Mouse (Mus musculus): Measurements from ENCODE around the gene Vmn1r12. TPM values are rescaled to one million over a fixed set of nuclear protein-coding genes. Genes with fewer than 3 reads are reported as not detected.
"Not testable (repeated sequence)": the region's sequence is repeated elsewhere in the genome, so short reads cannot be mapped to it uniquely, and the experiment has no call there.

Vmn1r12 gene
- not detected in 2 replicates for polyA plus RNA-seq (2015; fragmentation: Nextera tagmentation; extraction: Ambion mirVana)

GRCm38 (mm10) chr6:57156619-57157018 is at the start of gene Vmn1r12:
TSS of gene Vmn1r12 (plus strand) at chr6:57156919.
- Histone ChIP-seq H3K36me3 (ENCODE audit: control insufficient read depth, insufficient read depth, low read length) (no peaks in the 10 kb centered on the region), H3K9me3 (replicated peaks; ENCODE audit: control insufficient read depth, low read length, poor library complexity, severe bottlenecking) (no peaks in the 10 kb centered on the region), H3K27me3 (ENCODE audit: control insufficient read depth, insufficient read depth, low read depth, low read length) (no peaks in the 10 kb centered on the region), H3K4me1 (ENCODE audit: control insufficient read depth, insufficient read depth, low read length) (no peaks in the 10 kb centered on the region), H3K27ac (ENCODE audit: low read length) (no peak within 1 kb of the TSS), H3K9ac (ENCODE audit: low read depth, low read length) (no peak within 1 kb of the TSS), H3K4me2 (ENCODE audit: low read length) (no peak within 1 kb of the TSS), H3K4me3 (ENCODE audit: low read depth, low read length) (no peak within 1 kb of the TSS)
- WGBS = 83% methylated on average over 2 of the region's 2 CpGs
- ATAC-seq = no peak

GRCm38 (mm10) chr6:57109154-57109553 is 47.6 kb upstream of the Vmn1r12 start, which contains the start of gene Vmn1r10:
TSS of gene Vmn1r10 (plus strand) at chr6:57109454.
- WGBS = 85% methylated on average over 3 of the region's 3 CpGs
- Histone ChIP-seq H3K9me3 (replicated peaks; ENCODE audit: control insufficient read depth, low read length, poor library complexity, severe bottlenecking) (no peaks in the 10 kb centered on the region), H3K4me1 (ENCODE audit: control insufficient read depth, insufficient read depth, low read length) (no peaks in the 10 kb centered on the region), H3K4me3 (ENCODE audit: low read depth, low read length) (no peak within 1 kb of the TSS), H3K36me3 (ENCODE audit: control insufficient read depth, insufficient read depth, low read length) (no peaks in the 10 kb centered on the region), H3K4me2 (ENCODE audit: low read length) (no peak within 1 kb of the TSS), H3K27me3 (ENCODE audit: control insufficient read depth, insufficient read depth, low read depth, low read length) (no peaks in the 10 kb centered on the region), H3K9ac (ENCODE audit: low read depth, low read length) (no peak within 1 kb of the TSS), H3K27ac (ENCODE audit: low read length) (no peak within 1 kb of the TSS)
- ATAC-seq = no peak

GRCm38 (mm10) chr6:57133155-57133554 is 23.6 kb upstream of the Vmn1r12 start, which contains the start of gene Vmn1r11:
TSS of gene Vmn1r11 (plus strand) at chr6:57133455.
- no peaks in the 10 kb centered on the region for H3K4me1 ChIP-seq (ENCODE audit: control insufficient read depth, insufficient read depth, low read length)
- no peak within 1 kb of the TSS for H3K9ac ChIP-seq (ENCODE audit: low read depth, low read length)
- H3K9me3 ChIP-seq (replicated peaks; ENCODE audit: control insufficient read depth, low read length, poor library complexity, severe bottlenecking) = no peaks in the 10 kb centered on the region
- H3K36me3 ChIP-seq (ENCODE audit: control insufficient read depth, insufficient read depth, low read length) = no peaks in the 10 kb centered on the region
- ATAC-seq = no peak
- H3K27me3 ChIP-seq (ENCODE audit: control insufficient read depth, insufficient read depth, low read depth, low read length) = no peaks in the 10 kb centered on the region
- H3K27ac ChIP-seq (ENCODE audit: low read length) = no peak within 1 kb of the TSS
- no peak within 1 kb of the TSS for H3K4me3 ChIP-seq (ENCODE audit: low read depth, low read length)
- no peak within 1 kb of the TSS for H3K4me2 ChIP-seq (ENCODE audit: low read length)
- WGBS = 64% methylated on average over 1 of the region's 1 CpGs

- H3K4me2 ChIP-seq (ENCODE audit: low read length); H3K36me3 ChIP-seq (ENCODE audit: control insufficient read depth, insufficient read depth, low read length); H3K4me1 ChIP-seq (ENCODE audit: control insufficient read depth, insufficient read depth, low read length); H3K4me3 ChIP-seq (ENCODE audit: low read depth, low read length); H3K27ac ChIP-seq (ENCODE audit: low read length); H3K9ac ChIP-seq (ENCODE audit: low read depth, low read length); H3K27me3 ChIP-seq (ENCODE audit: control insufficient read depth, insufficient read depth, low read depth, low read length); ATAC-seq; H3K9me3 ChIP-seq (replicated peaks; ENCODE audit: control insufficient read depth, low read length, poor library complexity, severe bottlenecking): not testable (repeated sequence)
- 64% methylated on average over 3 of the region's 3 CpGs for WGBS
Observed at GRCm38 (mm10) chr6:57190016-57190415, 33.3 kb downstream of the Vmn1r12 start.

GRCm38 (mm10) chr6:57202990-57203389 is 46.3 kb downstream of the Vmn1r12 start, which contains the start of gene Vmn1r13:
TSS of gene Vmn1r13 (plus strand) at chr6:57203290.
- not testable (repeated sequence) for H3K4me2 ChIP-seq (ENCODE audit: low read length); H3K36me3 ChIP-seq (ENCODE audit: control insufficient read depth, insufficient read depth, low read length); H3K4me3 ChIP-seq (ENCODE audit: low read depth, low read length); H3K4me1 ChIP-seq (ENCODE audit: control insufficient read depth, insufficient read depth, low read length); H3K9ac ChIP-seq (ENCODE audit: low read depth, low read length); ATAC-seq; H3K27ac ChIP-seq (ENCODE audit: low read length); H3K27me3 ChIP-seq (ENCODE audit: control insufficient read depth, insufficient read depth, low read depth, low read length); H3K9me3 ChIP-seq (replicated peaks; ENCODE audit: control insufficient read depth, low read length, poor library complexity, severe bottlenecking)
- WGBS = 90% methylated on average over 1 of the region's 1 CpGs

Other genes starting within 250 kb of the Vmn1r12 start
- 181 and 186 TPM in 2 replicates for gene Nt5c3, start 233.0 kb upstream of the Vmn1r12 start, polyA plus RNA-seq (2015; fragmentation: Nextera tagmentation; extraction: Ambion mirVana)
- gene Vmn1r4, start 232.9 kb upstream of the Vmn1r12 start, polyA plus RNA-seq (2015; fragmentation: Nextera tagmentation; extraction: Ambion mirVana) = 0.76 and 0.92 TPM in 2 replicates
- gene Vmn1r5, start 186.6 kb upstream of the Vmn1r12 start, polyA plus RNA-seq (2015; fragmentation: Nextera tagmentation; extraction: Ambion mirVana) = not detected in 2 replicates
- gene Vmn1r6, start 159.7 kb upstream of the Vmn1r12 start, polyA plus RNA-seq (2015; fragmentation: Nextera tagmentation; extraction: Ambion mirVana) = not detected in 2 replicates
- gene Vmn1r7, start 131.6 kb upstream of the Vmn1r12 start, polyA plus RNA-seq (2015; fragmentation: Nextera tagmentation; extraction: Ambion mirVana) = not detected in 2 replicates
- gene Vmn1r8, start 124.6 kb upstream of the Vmn1r12 start, polyA plus RNA-seq (2015; fragmentation: Nextera tagmentation; extraction: Ambion mirVana) = not detected in 2 replicates
- gene Vmn1r9, start 90.1 kb upstream of the Vmn1r12 start, polyA plus RNA-seq (2015; fragmentation: Nextera tagmentation; extraction: Ambion mirVana) = not detected in 2 replicates
- gene Vmn1r10, start 47.5 kb upstream of the Vmn1r12 start, polyA plus RNA-seq (2015; fragmentation: Nextera tagmentation; extraction: Ambion mirVana) = not detected in 2 replicates
- gene Vmn1r11, start 23.5 kb upstream of the Vmn1r12 start, polyA plus RNA-seq (2015; fragmentation: Nextera tagmentation; extraction: Ambion mirVana) = not detected in 2 replicates
- not detected in 2 replicates for gene Vmn1r13, start 46.4 kb downstream of the Vmn1r12 start, polyA plus RNA-seq (2015; fragmentation: Nextera tagmentation; extraction: Ambion mirVana)
- not detected in 2 replicates for gene Vmn1r14, start 74.8 kb downstream of the Vmn1r12 start, polyA plus RNA-seq (2015; fragmentation: Nextera tagmentation; extraction: Ambion mirVana)
- gene Vmn1r15, start 101.0 kb downstream of the Vmn1r12 start, polyA plus RNA-seq (2015; fragmentation: Nextera tagmentation; extraction: Ambion mirVana) = not detected in 2 replicates
- gene Vmn1r16, start 172.6 kb downstream of the Vmn1r12 start, polyA plus RNA-seq (2015; fragmentation: Nextera tagmentation; extraction: Ambion mirVana) = not detected in 2 replicates
- gene Vmn1r17, start 206.8 kb downstream of the Vmn1r12 start, polyA plus RNA-seq (2015; fragmentation: Nextera tagmentation; extraction: Ambion mirVana) = not detected in 2 replicates
- not detected in 2 replicates for gene Vmn1r18, start 238.9 kb downstream of the Vmn1r12 start, polyA plus RNA-seq (2015; fragmentation: Nextera tagmentation; extraction: Ambion mirVana)
- not detected in 2 replicates for gene Vmn1r19, start 246.9 kb downstream of the Vmn1r12 start, polyA plus RNA-seq (2015; fragmentation: Nextera tagmentation; extraction: Ambion mirVana)